Mouse (Mus musculus) 416B (cell line): Measurements from ENCODE around the gene Usf2.
A peak's percentile ranks its signal among the peaks of the same experiment; 100 is the strongest.

Experiments
- DNase-seq: peaks from one replicate; pipeline ENCODE4 v3.0.0; 2011; ENCODE audit warnings: low read depth

Gene Usf2

GRCm38 (mm10) chr7:30956756-30957366 lies at the start of gene Usf2:
Gene Usf2, minus strand, starts transcription at chr7:30956803.
- DNase-seq: peak; percentile 78

- DNase-seq: peak; percentile 99
Observed at GRCm38 (mm10) chr7:31002650-31003049, 46.0 kb upstream of the Usf2 start.

GRCm38 (mm10) chr7:31000505-31001020 lies 44.0 kb upstream of the Usf2 start:
- DNase-seq: peak; percentile 98

- peak; percentile 28 for DNase-seq
Observed at GRCm38 (mm10) chr7:30996491-30996890, 39.9 kb upstream of the Usf2 start.

- no peak for DNase-seq
Observed at GRCm38 (mm10) chr7:30993986-30994385, 37.4 kb upstream of the Usf2 start.

GRCm38 (mm10) chr7:30992148-30992547 lies 35.5 kb upstream of the Usf2 start:
- peak; percentile 25 for DNase-seq

GRCm38 (mm10) chr7:30988519-30989162 lies 32.0 kb upstream of the Usf2 start:
- DNase-seq: no peak

- no peak for DNase-seq
Observed at GRCm38 (mm10) chr7:30985357-30985756, 28.8 kb upstream of the Usf2 start.

GRCm38 (mm10) chr7:30981703-30982102 lies 25.1 kb upstream of the Usf2 start:
- no peak for DNase-seq

GRCm38 (mm10) chr7:30973501-30974289 lies 17.1 kb upstream of the Usf2 start, which contains the start of gene Fam187b:
Gene Fam187b, plus strand, starts transcription at chr7:30973790.
- DNase-seq: peak; percentile 92

GRCm38 (mm10) chr7:30973251-30973500 lies 16.6 kb upstream of the Usf2 start, which contains the start of gene Lsr:
Gene Lsr, minus strand, starts transcription at chr7:30973464.
- DNase-seq: no peak

- DNase-seq: no peak
Observed at GRCm38 (mm10) chr7:30972426-30973250, 16.0 kb upstream of the Usf2 start.

- no peak for DNase-seq
Observed at GRCm38 (mm10) chr7:30971901-30972300, 15.3 kb upstream of the Usf2 start.

GRCm38 (mm10) chr7:30969174-30969573 lies 12.6 kb upstream of the Usf2 start:
- no peak for DNase-seq

GRCm38 (mm10) chr7:30968611-30969010 lies 12.0 kb upstream of the Usf2 start:
- no peak for DNase-seq

- DNase-seq: peak; percentile 67
Observed at GRCm38 (mm10) chr7:30966657-30967056, 10.1 kb upstream of the Usf2 start.

- no peak for DNase-seq
Observed at GRCm38 (mm10) chr7:30965677-30966076, 9.1 kb upstream of the Usf2 start.

GRCm38 (mm10) chr7:30964366-30964765 lies 7.8 kb upstream of the Usf2 start:
- no peak for DNase-seq

GRCm38 (mm10) chr7:30962862-30963261 lies 6.3 kb upstream of the Usf2 start:
- no peak for DNase-seq

- no peak for DNase-seq
Observed at GRCm38 (mm10) chr7:30959786-30960349, 3.3 kb upstream of the Usf2 start.

GRCm38 (mm10) chr7:30958866-30959487 lies 2.4 kb upstream of the Usf2 start:
- DNase-seq: no peak
